Mouse (Mus musculus) frontal cortex, postnatal 36 days (tissue): ENCODE data around the gene Sebox.
"Not testable (repeated sequence)": the region's sequence is repeated elsewhere in the genome, so short reads cannot be mapped to it uniquely, and the experiment has no call there.

Experiments
- DNase-seq, 2 experiments: peaks; one replicate each; pipeline ENCODE4 v3.0.0; 2022; ENCODE audit warnings: low spot score in 2 of 2

Gene Sebox

DNA sequence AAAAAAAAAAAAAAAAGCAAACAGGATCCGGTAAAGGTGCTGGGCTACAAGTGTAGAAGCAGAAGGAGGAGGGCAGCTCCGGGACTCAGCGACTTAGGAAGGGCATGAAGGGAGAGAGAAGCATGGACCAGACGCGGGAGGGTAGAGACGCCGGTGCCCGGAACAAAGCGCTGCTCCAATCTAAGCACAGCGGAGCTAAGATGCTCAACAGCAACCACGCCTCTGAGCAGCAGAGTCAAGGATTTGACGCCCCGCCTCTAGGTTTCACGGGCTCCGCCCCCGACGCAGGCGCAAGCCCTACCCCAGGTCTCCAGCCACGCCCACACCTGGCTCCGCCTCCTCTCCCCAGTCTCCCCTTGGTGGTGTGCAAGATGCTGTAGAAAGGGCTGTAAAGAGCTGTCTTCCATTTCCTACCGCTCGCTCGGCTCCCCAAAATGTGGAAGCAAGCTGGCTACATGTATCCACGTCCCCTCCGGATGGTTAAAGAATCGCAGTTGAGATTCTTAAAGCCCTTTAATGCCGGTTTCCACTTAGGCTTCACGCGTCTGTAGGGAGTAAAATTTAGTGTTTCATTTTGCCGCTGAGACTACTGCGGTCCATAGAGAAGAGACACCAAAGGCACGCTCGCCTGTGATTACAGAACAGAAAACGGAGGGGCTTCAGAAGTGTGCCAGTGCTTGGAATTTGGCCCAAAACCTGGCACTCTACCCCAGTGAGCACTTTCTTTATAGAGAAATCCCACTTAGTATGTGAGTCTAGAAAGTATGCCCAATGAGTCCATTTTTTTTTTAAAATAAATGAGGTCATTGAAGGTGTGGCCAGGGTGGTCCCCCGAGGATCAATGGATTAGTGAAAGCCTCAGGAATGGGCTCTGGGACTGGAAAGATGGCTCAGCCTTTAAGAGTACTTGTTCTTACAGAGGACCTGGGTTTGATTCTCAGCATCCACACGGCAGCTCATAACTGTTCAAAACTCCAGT, 5.4 kb upstream of the Sebox start, which contains the start of gene Sarm1:
Gene Sarm1, minus strand, starts transcription at position 211 of the 979 bp plus-strand sequence.
- peak; percentile 96 for DNase-seq

DNA sequence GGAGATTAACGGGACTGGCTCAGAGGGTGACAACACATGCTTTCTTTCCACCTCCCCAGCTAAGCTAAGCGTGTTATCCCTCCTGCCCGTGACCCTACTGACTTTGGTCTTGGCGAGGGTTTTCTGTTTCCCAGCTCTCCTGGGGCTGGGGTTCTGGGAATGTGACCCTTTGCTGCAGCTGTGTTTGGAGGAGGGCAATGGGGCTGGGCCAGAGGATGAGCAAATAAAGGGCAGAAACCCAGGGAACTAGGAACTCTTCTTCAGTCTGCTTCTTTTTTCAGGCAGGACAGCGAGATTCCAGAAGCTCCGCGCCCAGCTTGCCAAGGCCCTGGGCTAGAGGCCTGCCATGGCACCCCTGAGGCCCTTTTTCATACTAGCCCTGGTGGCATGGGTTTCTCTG, 4.2 kb upstream of the Sebox start, which contains the start of gene Vtn:
Gene Vtn, plus strand, starts transcription at position 88 of the 400 bp plus-strand sequence.
- DNase-seq: no peak

GRCm38 (mm10) chr11:78499543-78499942, 3.7 kb upstream of the Sebox start:
- no peak for DNase-seq

DNA sequence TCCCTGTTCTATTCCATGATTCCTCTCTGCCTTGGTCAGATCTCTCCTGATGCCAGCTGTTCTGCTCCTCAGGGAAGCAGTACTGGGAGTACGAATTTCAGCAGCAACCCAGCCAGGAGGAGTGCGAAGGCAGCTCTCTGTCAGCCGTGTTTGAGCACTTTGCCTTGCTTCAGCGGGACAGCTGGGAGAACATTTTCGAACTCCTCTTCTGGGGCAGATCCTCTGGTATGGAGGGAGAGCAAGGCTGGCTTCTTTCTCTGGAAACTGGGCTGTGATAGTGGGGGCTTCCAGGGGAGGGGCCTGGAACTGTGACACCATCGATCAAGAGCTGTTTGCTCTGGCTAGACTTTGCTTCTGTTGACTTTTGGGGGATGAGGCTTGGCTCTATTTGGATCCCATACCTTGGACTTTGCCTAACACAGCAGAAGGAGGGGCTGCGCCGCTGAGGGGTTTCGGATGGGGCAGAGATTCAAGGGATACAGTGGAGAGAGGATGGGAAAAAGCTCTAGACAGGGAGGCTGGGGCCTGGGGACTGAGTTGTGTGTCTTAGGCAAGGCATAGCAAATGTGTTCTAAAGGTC, 2.5 kb upstream of the Sebox start:
- no peak for DNase-seq

DNA sequence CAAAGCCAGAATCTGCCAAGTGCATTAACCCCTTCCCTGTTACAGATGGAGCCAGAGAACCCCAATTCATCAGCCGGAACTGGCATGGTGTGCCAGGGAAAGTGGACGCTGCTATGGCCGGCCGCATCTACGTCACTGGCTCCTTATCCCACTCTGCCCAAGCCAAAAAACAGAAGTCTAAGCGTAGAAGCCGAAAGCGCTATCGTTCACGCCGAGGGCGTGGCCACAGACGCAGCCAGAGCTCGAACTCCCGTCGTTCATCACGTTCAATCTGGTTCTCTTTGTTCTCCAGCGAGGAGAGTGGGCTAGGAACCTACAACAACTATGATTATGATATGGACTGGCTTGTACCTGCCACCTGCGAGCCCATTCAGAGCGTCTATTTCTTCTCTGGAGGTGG, 1.7 kb upstream of the Sebox start:
- DNase-seq: no peak

GRCm38 (mm10) chr11:78505430-78505829, 2.2 kb downstream of the Sebox start:
- DNase-seq: no peak

- no peak for DNase-seq
Observed at GRCm38 (mm10) chr11:78509148-78509547, 5.9 kb downstream of the Sebox start.

DNA sequence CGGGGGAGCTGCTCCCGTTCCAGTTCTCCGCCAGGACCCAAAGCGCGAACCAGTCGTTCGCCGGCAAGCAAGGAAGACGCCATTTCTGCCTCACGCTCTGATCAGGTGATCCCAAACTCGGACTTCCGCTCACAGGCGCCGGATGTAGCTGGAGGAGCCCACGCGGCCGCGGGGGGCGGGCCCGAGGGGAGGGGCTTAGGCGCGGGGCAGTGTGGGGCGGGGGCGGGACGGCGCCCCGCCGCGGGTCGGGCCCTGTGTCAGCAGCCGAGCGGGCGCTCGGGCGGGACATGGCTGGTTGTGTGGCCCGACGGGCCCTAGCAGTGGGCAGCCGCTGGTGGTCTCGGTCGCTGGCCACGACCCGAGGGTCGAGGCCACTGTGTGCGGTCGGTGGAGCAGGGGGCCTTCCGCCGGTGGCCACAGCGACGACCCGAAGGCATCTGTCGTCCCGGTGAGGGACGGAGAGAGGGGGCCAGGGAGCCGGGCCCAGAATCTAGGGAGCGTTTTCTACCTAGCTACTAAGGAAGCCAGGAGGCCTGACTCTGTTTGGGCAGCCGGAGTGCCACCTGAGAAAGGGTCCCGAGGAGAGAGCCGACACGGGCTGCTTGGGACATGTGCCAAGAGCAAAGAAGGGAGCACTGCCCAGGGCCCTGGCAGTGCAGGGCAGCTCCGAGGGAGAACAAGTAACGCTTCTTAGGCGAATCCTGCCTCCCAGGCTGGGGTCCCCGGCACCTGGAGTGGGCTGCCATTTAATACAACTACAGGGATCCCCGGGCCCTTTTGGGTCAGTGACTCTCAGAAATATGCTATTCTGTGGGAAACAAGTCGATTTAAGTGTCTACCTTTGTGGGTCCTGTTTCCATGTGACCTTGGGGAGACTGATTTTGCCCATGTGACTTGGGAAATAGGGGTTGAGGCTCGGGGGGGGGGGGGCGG, 9.0 kb downstream of the Sebox start, which contains the start of the genes Tmem199 and Poldip2:
Gene Tmem199, minus strand, starts transcription at position 148 of the 933 bp plus-strand sequence.
Gene Poldip2, plus strand, starts transcription at position 169 of the 933 bp plus-strand sequence.
- peak; percentile 85 to 89 for DNase-seq

DNA sequence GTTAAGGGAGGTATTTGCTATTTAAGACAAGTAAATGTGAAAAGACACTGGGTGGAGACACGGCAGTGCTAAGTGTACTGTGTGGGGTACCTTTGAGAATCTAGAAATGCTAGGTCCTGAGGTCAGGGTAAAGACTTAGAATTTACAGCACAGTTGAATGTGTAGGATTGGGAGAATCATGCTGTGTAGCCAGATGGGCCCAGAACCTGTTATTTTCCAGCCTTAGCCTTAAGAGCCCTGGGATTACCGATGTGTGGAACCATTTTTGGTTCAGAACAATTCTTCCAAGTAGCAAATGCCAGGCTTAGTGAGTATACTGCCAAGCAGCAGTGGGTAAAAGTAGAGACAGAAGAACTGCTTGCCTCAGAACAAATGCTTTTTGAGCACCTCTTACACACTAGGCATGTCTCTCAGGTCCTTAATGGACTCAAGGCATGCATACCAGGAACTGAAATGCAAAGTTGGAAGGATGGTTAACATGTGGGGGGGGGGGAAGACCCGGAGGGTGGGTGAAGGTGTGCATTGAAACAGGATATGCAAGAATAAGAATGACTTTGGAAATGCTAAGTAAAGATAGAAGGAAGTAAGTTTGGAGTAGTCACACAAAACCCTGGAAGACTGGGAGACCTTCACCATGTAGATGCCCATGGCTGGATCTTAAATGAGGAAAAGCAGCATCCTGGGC, 10.0 kb downstream of the Sebox start:
- DNase-seq: no peak

GRCm38 (mm10) chr11:78515549-78516325, 12.5 kb downstream of the Sebox start:
- DNase-seq: no peak

DNA sequence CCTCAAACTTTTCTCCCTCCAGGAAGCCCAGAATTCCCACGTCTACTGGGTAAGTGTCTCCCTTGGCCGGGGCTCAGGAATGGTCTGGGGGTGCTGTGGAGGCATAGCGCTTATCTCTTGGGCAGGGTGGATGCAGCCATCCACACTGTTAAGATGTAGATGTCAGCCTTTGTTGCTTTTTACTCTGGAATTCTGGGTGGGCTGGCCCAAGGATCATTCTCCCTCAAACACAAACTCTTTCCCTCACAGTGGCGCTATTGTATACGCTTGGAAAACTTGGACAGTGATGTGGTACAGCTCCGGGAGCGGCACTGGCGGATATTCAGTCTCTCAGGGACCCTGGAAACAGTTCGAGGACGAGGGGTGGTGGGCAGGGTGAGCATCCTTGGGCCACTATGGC, 15.7 kb downstream of the Sebox start:
- DNase-seq: no peak

DNA sequence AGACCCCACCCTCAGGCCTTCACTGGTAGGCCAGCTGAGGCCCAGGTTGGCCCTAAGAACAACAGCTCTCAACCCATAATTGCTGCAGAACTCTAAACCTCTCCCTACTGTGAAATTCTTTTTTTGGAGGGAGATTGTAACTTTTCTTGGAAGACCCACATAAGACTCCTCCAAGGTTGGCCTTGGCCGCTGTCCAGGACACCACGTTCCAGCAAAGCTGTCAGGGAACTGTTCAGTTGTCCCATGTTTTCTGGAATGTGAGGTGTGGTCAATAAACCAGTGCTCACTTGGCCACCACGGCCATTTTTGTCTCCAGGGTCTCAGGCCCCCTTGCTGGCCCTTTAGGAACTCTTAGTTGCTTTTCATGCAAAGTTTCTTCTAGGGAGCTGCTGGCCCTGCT, 18.6 kb downstream of the Sebox start:
- DNase-seq: no peak

DNA sequence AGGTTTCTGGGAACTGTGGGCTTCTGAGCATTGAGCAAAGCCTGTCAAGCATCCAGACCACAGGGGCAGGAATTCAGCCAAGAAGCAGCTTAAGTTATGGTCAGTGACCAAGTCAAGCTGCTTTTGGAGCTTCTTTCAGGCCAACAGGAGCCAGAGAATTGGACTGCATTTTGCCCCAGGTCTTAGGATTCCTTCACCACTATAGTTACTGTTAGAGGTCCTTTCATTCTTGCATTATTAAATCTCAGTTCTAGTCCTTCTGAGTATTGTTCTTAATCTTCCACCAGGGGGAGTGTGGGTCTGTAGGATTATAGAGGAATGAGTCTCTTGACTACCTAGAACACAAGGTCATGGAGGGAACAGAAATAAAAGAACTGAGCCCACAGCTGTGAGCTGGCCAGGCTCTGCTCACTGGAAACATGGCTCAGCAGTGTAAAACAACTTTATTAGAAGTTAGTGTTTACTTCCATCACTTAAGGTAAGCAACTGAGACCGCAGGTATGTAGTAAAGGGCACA, 19.3 kb downstream of the Sebox start:
- DNase-seq: no peak

GRCm38 (mm10) chr11:78523241-78523955, 20.2 kb downstream of the Sebox start:
- DNase-seq: no peak

- DNase-seq: no peak
Observed at GRCm38 (mm10) chr11:78524838-78525237, 21.6 kb downstream of the Sebox start.

DNA sequence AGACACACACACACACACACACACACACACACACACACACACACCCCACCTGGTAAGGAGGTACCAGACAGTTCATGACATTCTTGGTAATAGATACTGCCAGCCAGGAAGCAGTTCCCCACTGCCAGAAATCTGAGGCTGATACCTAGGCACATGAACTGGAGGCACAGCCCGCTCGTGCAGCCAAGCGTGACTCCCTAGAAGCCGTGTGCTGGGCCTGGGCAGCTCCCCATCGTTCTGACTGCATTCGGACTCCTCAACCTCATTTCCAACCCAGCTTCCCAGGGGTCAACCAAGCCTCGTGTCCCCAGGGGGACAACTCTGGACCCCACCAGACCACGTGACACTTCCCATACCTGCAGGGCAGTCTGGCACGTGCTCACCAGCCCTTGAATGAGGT, 25.5 kb downstream of the Sebox start:
- DNase-seq: no peak

GRCm38 (mm10) chr11:78530001-78530400, 26.8 kb downstream of the Sebox start:
- DNase-seq: no peak

- no peak for DNase-seq
Observed at GRCm38 (mm10) chr11:78531046-78531445, 27.8 kb downstream of the Sebox start.

DNA sequence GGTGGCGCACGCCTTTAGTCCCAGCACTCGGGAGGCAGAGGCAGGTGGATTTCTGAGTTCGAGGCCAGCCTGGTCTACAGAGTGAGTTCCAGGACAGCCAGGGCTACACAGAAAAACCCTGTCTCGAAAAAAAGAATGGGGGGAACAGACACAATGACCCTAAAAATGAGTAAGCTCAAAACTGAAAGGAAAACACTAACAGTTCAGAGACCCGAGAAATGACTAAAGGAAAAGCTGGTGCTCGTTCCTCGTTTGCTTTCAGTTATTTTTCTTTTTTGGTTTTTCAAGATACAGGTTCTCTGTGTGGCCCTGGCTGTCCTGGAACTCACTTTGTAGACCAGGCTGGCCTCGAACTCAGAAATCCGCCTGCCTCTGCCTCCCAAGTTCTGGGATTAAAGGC, 28.3 kb downstream of the Sebox start:
- not testable (repeated sequence) for DNase-seq
